Mouse (Mus musculus): Measurements from ENCODE around the gene Cfd.

DNA sequence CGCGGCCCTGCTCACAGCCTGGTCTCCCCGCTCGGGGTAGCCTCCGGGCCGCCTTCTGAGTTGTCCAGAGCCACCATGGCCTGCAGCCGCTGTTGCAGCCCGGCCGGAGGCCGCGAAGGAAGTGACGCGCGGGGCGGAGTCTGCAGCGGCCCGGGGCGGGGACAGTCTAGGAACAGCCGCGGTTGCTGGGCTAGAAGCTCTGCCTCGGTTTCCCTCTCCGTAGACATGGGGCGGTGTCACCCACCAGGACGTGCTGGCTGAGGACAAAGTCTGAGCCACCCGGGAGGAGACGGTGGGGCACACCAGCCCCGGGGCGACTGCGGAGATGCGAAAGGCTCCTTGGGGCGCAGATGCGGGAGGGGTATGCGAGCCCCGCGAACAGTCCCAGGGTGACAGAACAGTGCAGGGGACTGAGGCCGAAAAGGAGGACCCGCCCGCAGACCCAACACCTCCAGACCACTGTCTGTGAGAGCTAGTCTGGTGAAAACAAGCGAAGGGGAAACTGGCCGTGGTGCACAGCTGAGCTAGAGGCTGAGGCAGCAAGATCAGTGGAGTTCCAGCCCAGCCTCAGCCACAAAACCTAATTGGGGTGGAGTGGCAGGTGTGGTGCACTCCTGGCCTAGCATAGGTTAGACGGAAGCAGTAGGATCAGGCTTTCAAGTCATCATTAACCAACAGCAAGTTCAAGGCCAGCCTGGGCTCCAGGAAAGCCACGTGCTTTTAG, 26.3 kb downstream of the Cfd start, which contains the start of gene Kiss1r:
- TF ChIP-seq MAFK (IDR thresholded peaks at IDR 0.05; ENCODE audit: insufficient read depth, low read depth, low read length) (no peak), ZC3H11A (IDR thresholded peaks at IDR 0.05; ENCODE audit: borderline replicate concordance, low read depth, low read length) (no peak)

Data from ES-E14 (cell line).